Mouse (Mus musculus) kidney, adult 2 months (tissue): ENCODE data around the gene Ring1. TPM values are rescaled to one million over a fixed set of nuclear protein-coding genes. Genes with fewer than 3 reads are reported as not detected.

ENCODE experiments used
- DNase-seq: peaks from one replicate; pipeline ENCODE4 v3.0.0; 2021
- H3K27ac ChIP-seq: fragments of 200-500 bp; 2 replicates; pipeline ENCODE4 v1.5.1; 2012; ENCODE audit warnings: low read depth, low read length, control low read depth, inconsistent platforms; ENCODE audit not compliant: insufficient read depth
- H3K27me3 ChIP-seq: fragments of 200-500 bp; replicated peaks from 2 replicates; pipeline ENCODE4 v1.6.1; 2012; ENCODE audit warnings: mild to moderate bottlenecking, moderate library complexity, low read length, inconsistent platforms; ENCODE audit not compliant: control insufficient read depth, insufficient read depth
- H3K36me3 ChIP-seq: fragments of 200-500 bp; 2 replicates; pipeline ENCODE4 v1.6.1; 2012; ENCODE audit warnings: mild to moderate bottlenecking, moderate library complexity, low read length, inconsistent platforms; ENCODE audit not compliant: control insufficient read depth, insufficient read depth
- H3K4me1 ChIP-seq: fragments of 200-500 bp; 2 replicates; pipeline ENCODE4 v1.6.1; 2011; ENCODE audit warnings: low read length; ENCODE audit not compliant: control insufficient read depth, insufficient read depth
- H3K4me3 ChIP-seq: fragments of 200-500 bp; 2 replicates; pipeline ENCODE4 v1.5.1; 2011; ENCODE audit warnings: mild to moderate bottlenecking, low read depth, low read length, control low read depth; ENCODE audit not compliant: insufficient read depth
- CTCF ChIP-seq: fragments of 200-500 bp; conservative IDR thresholded peaks from 2 replicates; pipeline ENCODE4 v1.5.1; 2011; ENCODE audit warnings: low read depth, mild to moderate bottlenecking, control low read depth, low read length, moderate library complexity, mixed read lengths; ENCODE audit not compliant: insufficient read depth, insufficient read length
- POLR2A ChIP-seq: fragments of 200-500 bp; IDR thresholded peaks from one replicate; pipeline ENCODE4 v1.6.1; 2011; ENCODE audit warnings: low read depth, low read length, control low read depth
- WGBS: fragments of 180-500 bp; shearing (Covaris S2); methylation state at CpG from one replicate; pipeline ENCODE4 v1.1.7; 2018; 5-methylcytosine and 5-hydroxymethylcytosine counted together
- polyA plus RNA-seq: library from polyadenylated mRNA; depleted of rRNA; stranded (reverse); fragments of >200 nt; gene quantifications from 2 replicates; pipeline ENCODE4 v1.2.3, GENCODE M21; 2012; rRNA removed

Gene Ring1
- polyA plus RNA-seq = 30.4 and 36.3 TPM in 2 replicates

GRCm38 (mm10) chr17:34024317-34024821 is at the start of gene Ring1:
Gene Ring1 (minus strand): TSS chr17:34024680.
- 2% methylated on average over 53 of the region's 58 CpGs for WGBS
- peak; percentile 87 for DNase-seq
- H3K27ac ChIP-seq = peak within 1 kb of the TSS; percentile 85
- H3K4me3 ChIP-seq = peak within 1 kb of the TSS; percentile 89
- H3K36me3 ChIP-seq = no peaks in the 10 kb centered on the region
- H3K4me1 ChIP-seq = peaks cover 12% of the 10 kb centered on the region; the same call in 1 of the 2 replicates
- TF ChIP-seq CTCF (no peak), POLR2A (peak; percentile 61)
- H3K27me3 ChIP-seq = no peaks in the 10 kb centered on the region

- DNase-seq = no peak
- WGBS = 69% methylated on average over 5 of the region's 5 CpGs
These were observed 47.6 kb upstream of the Ring1 start for GRCm38 (mm10) chr17:34072091-34072490.

GRCm38 (mm10) chr17:34068864-34069263 is 44.4 kb upstream of the Ring1 start:
- Histone ChIP-seq H3K4me3 (no peak overlapping the region), H3K27ac (no peak overlapping the region), H3K4me1 (no peaks in the 10 kb centered on the region), H3K27me3 (no peaks in the 10 kb centered on the region), H3K36me3 (no peaks in the 10 kb centered on the region)
- TF ChIP-seq CTCF (no peak), POLR2A (no peak)
- 47% methylated on average over 3 of the region's 3 CpGs for WGBS
- no peak for DNase-seq

More at GRCm38 (mm10) chr17:34072091-34072490, 47.6 kb upstream of the Ring1 start:
- Histone ChIP-seq H3K27ac (no peak overlapping the region), H3K4me1 (no peaks in the 10 kb centered on the region), H3K36me3 (no peaks in the 10 kb centered on the region), H3K27me3 (no peaks in the 10 kb centered on the region), H3K4me3 (no peak overlapping the region)
- TF ChIP-seq POLR2A (no peak), CTCF (no peak)

DNA sequence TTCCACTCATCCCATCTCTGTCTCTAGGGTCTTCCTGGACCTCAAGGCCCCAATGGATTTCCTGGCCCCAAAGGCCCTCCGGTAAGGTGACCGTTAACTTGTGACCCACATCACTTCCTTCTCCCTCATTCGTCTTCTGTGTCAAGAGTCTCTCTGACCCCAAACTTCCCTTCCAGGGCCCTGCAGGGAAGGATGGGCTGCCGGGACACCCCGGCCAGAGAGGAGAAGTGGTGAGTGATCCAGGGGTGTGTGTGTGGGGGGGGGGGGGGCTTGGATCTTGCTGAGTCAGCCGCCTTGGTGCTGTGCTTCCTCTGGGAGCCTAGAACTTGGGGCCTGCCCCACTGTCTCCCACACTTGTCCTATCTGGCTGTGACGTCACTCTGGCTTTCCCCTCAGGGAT is 32.7 kb upstream of the Ring1 start:
- no peak for DNase-seq
- WGBS = 52% methylated on average over 7 of the region's 7 CpGs
- TF ChIP-seq CTCF (no peak), POLR2A (no peak)
- Histone ChIP-seq H3K27me3 (no peaks in the 10 kb centered on the region), H3K36me3 (no peaks in the 10 kb centered on the region), H3K27ac (no peak overlapping the region), H3K4me3 (no peak overlapping the region), H3K4me1 (no peaks in the 10 kb centered on the region)

DNA sequence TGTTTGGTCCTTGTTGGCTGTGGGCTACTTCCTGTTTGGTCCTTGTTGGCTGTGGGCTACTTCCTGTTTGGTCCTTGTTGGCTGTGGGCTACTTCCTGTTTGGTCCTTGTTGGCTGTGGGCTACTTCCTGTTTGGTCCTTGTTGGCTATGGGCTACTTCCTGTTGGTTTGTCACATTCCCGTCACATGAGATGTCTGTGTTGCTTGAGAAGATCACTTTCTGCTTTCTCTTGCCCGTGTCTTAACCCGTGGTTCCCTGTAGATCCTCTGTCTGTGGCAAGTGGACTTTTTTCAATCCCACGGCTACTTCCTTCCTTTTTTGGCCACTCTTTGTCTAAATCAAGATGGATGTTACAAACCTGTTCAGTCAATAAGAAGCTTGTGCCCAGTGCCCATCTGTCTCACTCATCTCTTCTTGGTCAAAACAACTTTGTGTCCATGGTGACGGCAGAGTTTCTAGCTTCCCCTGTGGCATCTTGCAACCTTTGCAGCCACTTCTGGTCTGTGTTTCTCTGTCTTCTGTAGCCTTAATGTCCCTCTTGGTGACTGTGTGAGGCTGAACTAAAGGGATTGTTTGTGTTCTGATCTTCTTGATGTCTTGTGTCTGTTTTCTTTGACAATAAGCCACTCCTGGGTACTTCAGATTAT is 23.0 kb upstream of the Ring1 start:
- TF ChIP-seq CTCF = no peak
- TF ChIP-seq POLR2A = no peak
- Histone ChIP-seq H3K4me3 (no peak overlapping the region), H3K27ac (no peak overlapping the region), H3K4me1 (no peaks in the 10 kb centered on the region), H3K27me3 (no peaks in the 10 kb centered on the region), H3K36me3 (no peaks in the 10 kb centered on the region)
- WGBS = 88% methylated on average over 5 of the region's 5 CpGs
- no peak for DNase-seq

DNA sequence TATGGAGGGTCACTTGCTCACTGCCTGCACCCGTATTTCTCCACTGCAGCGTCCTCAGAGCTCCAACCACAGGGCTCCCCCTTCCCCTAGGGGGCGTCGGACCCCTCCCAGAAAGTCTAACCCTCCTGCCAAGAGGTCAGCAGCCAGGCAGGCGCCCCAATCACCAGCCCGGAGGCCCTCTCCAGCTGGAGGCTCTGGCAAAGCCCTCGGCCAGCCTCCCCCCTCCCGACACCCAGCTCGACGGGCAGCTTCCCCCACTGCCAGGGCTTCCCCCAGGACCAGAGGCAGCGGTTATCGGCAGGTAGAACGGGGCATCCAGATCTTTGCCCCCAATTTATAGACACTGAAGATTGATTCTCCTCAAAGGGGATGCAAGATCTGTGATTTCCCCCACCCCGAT is 21.5 kb upstream of the Ring1 start:
- no peak for TF ChIP-seq CTCF
- TF ChIP-seq POLR2A = no peak
- Histone ChIP-seq H3K4me3 (no peak overlapping the region), H3K27ac (no peak overlapping the region), H3K4me1 (no peaks in the 10 kb centered on the region), H3K36me3 (no peaks in the 10 kb centered on the region), H3K27me3 (no peaks in the 10 kb centered on the region)
- DNase-seq = no peak
- 83% methylated on average over 14 of the region's 14 CpGs for WGBS

GRCm38 (mm10) chr17:34039562-34040450 is 15.3 kb upstream of the Ring1 start:
- Histone ChIP-seq H3K36me3 (peaks cover 2% of the 10 kb centered on the region; the same call in 1 of the 2 replicates), H3K27me3 (no peaks in the 10 kb centered on the region), H3K4me1 (no peaks in the 10 kb centered on the region), H3K4me3 (no peak overlapping the region), H3K27ac (no peak overlapping the region)
- 9% methylated on average over 17 of the region's 17 CpGs for WGBS
- DNase-seq = peak; percentile 33
- TF ChIP-seq CTCF (no peak), POLR2A (no peak)
